Comparison of ENCODE assay signal across 8 mouse cellular contexts in the genomic region with DNA sequence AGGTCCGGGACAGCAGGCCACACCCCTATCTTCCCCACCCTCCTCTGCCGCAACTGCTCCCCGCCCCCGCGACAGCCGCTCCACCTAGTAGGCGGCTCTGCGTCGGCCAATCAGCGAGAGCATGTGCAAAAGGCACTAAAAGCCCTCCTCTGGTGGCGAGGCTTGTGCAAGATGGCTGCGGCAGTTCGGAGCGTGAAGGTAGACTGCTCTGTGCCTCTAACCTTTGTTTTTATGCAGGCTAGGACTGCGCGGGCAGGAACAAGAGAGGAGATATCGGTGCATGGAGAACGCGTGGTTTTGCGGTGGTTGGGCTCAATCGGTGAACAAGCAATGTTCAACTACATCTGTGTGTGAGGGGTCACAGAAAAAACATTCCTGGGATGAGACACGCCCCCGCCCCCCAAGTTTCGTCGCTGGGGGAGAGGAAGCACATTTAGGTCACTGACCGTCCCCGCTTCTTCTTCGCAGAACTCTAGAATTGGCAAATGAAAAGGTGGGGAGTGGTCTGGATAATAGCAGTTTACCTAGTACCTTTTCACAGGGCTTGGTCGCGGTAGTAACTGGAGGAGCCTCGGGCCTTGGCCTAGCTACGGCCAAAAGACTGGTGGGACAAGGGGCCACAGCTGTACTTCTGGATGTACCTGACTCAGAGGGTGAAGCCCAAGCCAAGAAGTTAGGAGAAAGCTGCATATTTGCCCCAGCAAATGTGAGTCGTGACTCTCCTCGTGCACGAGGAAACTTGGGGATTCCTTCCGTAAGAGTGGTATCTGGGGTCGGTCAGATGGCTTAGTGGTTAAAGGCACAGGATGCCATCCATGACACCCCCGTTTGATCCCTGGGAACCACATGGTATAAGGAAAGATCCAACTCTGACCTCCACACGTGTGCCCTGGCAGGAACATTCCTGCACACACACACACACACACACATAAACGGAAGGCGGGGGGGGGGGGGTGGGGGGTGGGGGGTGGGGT. TPM values are rescaled to one million over a fixed set of nuclear protein-coding genes. Genes with fewer than 3 reads are reported as not detected.
DNase-seq lines count a peak whose midpoint lies in the region; ATAC-seq lines count a peak whose summit lies in the region.

A gene (plus strand): TSS at position 109 of the 974 bp plus-strand sequence.

- H3K27me3 ChIP-seq in hindbrain, embryonic 11.5 days (ENCODE audit: control insufficient read depth, insufficient read depth, low read length): peaks cover 32% of the 10 kb centered on the region

- no peaks in the 10 kb centered on the region for H3K9me3 ChIP-seq in hindbrain, embryonic 11.5 days (ENCODE audit: control insufficient read depth, low read length)

- peak within 1 kb of the TSS; percentile 45 for H3K9ac ChIP-seq in hindbrain, embryonic 11.5 days (ENCODE audit: low read depth, low read length)

- ATAC-seq in hindbrain, embryonic 11.5 days (ENCODE audit: low FRiP score): peak; percentile 97

- no peaks in the 10 kb centered on the region for H3K36me3 ChIP-seq in hindbrain, embryonic 11.5 days (ENCODE audit: control insufficient read depth, insufficient read depth, low read length)

- no peaks in the 10 kb centered on the region for H3K4me1 ChIP-seq in hindbrain, embryonic 11.5 days (replicated peaks; ENCODE audit: control insufficient read depth, insufficient read depth, low read length)

- WGBS in hindbrain, embryonic 11.5 days: 16% methylated on average over 39 of the region's 41 CpGs

- DNase-seq in MN1 (ENCODE audit: low spot score): peak; percentile 81
- peak; percentile 76 for DNase-seq in cerebellum, adult 9-10 months
- peak; percentile 61 to 83 for DNase-seq in frontal cortex, adult 2 months (ENCODE audit: extremely low spot score in 1 of 2, low spot score in 1 of 2)
- DNase-seq in hindbrain, embryonic 11.5 days (ENCODE audit: low spot score): peak; percentile 76
- DNase-seq in layer of hippocampus, postnatal 14 days (ENCODE audit: low spot score in 2 of 2): peak; percentile 60 to 78
- DNase-seq in lung, postnatal 14 days: peak; percentile 83
- DNase-seq in retina, adult 2 months (ENCODE audit: low read depth, low spot score): peak; percentile 39
- peak; percentile 78 to 84 for DNase-seq in thymus, postnatal 36 days

- peak within 1 kb of the TSS; percentile 41 for H3K4me3 ChIP-seq in hindbrain, embryonic 11.5 days (ENCODE audit: low read depth, low read length)

- no peak within 1 kb of the TSS for H3K27ac ChIP-seq in hindbrain, embryonic 11.5 days (ENCODE audit: low read depth, low read length)

- H3K4me2 ChIP-seq in hindbrain, embryonic 11.5 days (replicated peaks; ENCODE audit: low read depth, low read length): peak within 1 kb of the TSS; percentile 67

RNA-seq across cellular contexts. Expression of the gene that starts here (rescaled TPM):
- polyA plus RNA-seq in frontal cortex, adult 2 months (2012; rRNA removed): 31.5 and 36.3 TPM in 2 replicates
- polyA plus RNA-seq in hindbrain, embryonic 11.5 days (2014; fragmentation: Nextera tagmentation; extraction: Ambion mirVana): 167 and 173 TPM in 2 replicates
- 10 to 100 TPM; 50.0 to 54.0 TPM for total RNA-seq in layer of hippocampus, postnatal 14 days (2021)
